Mouse (Mus musculus): ENCODE measurements at regions not wholly inside any gene's neighbourhood (a gene's known extent, or its start where the extent isn't known, plus 50 kb on each side); places are given as distances from the start of the nearest gene placed in this dataset.

DNA sequence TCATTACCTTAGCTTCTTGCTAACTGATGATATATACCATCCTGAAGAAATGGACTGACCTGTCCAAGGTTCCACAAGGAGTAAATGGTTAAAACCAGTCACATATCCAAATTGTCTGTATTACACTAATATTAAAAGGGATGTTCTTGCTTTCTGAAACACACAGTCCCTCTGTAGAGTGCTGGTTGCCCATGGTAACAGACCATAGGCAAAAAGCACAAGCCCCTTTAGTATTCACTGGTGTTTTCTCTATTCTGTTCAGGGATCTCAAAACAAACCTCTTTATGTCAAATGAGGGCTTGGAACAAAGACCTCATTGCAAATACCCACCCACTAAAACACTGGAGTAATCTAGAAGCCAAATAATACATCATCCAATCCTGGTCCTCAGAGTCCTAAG, 1114.9 kb downstream of the Ntrk3 start:
- TF ChIP-seq FLI1 (IDR thresholded peaks at IDR 0.05; ENCODE audit: low read length): no peak
- TF ChIP-seq GATA1 (IDR thresholded peaks at IDR 0.05; ENCODE audit: borderline replicate concordance, low read length): no peak

All from megakaryocyte, embryonic 14.5 days (primary cell).